Mouse (Mus musculus) liver, embryonic 14.5 days (tissue): ENCODE results near the gene Cd300ld3.

ENCODE experiments used
- CTCF ChIP-seq: IDR thresholded peaks from 2 replicates; pipeline ENCODE4 v1.5.1; 2016; ENCODE audit warnings: antibody characterized with exemption, low read depth, control low read depth
- EP300 ChIP-seq: IDR thresholded peaks from 2 replicates; pipeline ENCODE4 v1.6.1; 2016; ENCODE audit warnings: antibody characterized with exemption, low read depth

- TF ChIP-seq CTCF (peak; percentile 94), EP300 (no peak)
These were observed 35.3 kb upstream of the Cd300ld3 start for GRCm38 (mm10) chr11:115083376-115084139.
